Mouse (Mus musculus) spleen, adult 2 months (tissue): ENCODE measurements around the gene Elmo3. TPM values are rescaled to one million over a fixed set of nuclear protein-coding genes. Genes with fewer than 3 reads are reported as not detected.

Experiments used
- DNase-seq, 2 experiments: peaks; one replicate each; pipeline versions ENCODE4 v3.0.0 to v3.0.0-alpha.2; 2012 to 2021; ENCODE audit warnings: low spot score in 2 of 2, low read depth in 1 of 2
- H3K27ac ChIP-seq: fragments of 200-500 bp; 2 replicates; pipeline ENCODE4 v1.5.1; 2012; ENCODE audit warnings: low read length, inconsistent platforms; ENCODE audit not compliant: insufficient read depth
- H3K27me3 ChIP-seq: fragments of 200-500 bp; 2 replicates; pipeline ENCODE4 v1.6.1; 2012; ENCODE audit warnings: mild to moderate bottlenecking, moderate library complexity, low read length, inconsistent platforms; ENCODE audit not compliant: control insufficient read depth, insufficient read depth
- H3K36me3 ChIP-seq: fragments of 200-500 bp; 2 replicates; pipeline ENCODE4 v1.6.1; 2012; ENCODE audit warnings: mild to moderate bottlenecking, low read length, inconsistent platforms; ENCODE audit not compliant: control insufficient read depth, insufficient read depth
- H3K4me1 ChIP-seq: fragments of 200-500 bp; 2 replicates; pipeline ENCODE4 v1.6.1; 2011; ENCODE audit warnings: inconsistent platforms; ENCODE audit not compliant: control insufficient read depth, insufficient read depth, insufficient read length
- H3K4me3 ChIP-seq: fragments of 200-500 bp; 2 replicates; pipeline ENCODE4 v1.5.1; 2011; ENCODE audit warnings: mild to moderate bottlenecking, inconsistent platforms; ENCODE audit not compliant: insufficient read depth, insufficient read length; ENCODE audit errors: extremely low read depth
- CTCF ChIP-seq: fragments of 200-500 bp; IDR thresholded peaks from 2 replicates; pipeline ENCODE4 v1.5.1; 2011; ENCODE audit warnings: mild to moderate bottlenecking, inconsistent platforms; ENCODE audit not compliant: insufficient read depth, insufficient read length, insufficient replicate concordance; ENCODE audit errors: extremely low read depth
- POLR2A ChIP-seq: fragments of 200-500 bp; IDR thresholded peaks from 2 replicates; pipeline ENCODE4 v1.6.1; 2011; ENCODE audit warnings: low read depth, low read length, inconsistent platforms
- WGBS: fragments of 180-500 bp; shearing (Covaris S2); methylation state at CpG from one replicate; pipeline ENCODE4 v1.1.7; 2018; 5-methylcytosine and 5-hydroxymethylcytosine counted together
- polyA plus RNA-seq: library from polyadenylated mRNA; depleted of rRNA; stranded (reverse); fragments of >200 nt; gene quantifications from 2 replicates; pipeline ENCODE4 v1.2.3, GENCODE M21; 2012

Gene Elmo3
- polyA plus RNA-seq, 1 experiment = 7.7 TPM

DNA sequence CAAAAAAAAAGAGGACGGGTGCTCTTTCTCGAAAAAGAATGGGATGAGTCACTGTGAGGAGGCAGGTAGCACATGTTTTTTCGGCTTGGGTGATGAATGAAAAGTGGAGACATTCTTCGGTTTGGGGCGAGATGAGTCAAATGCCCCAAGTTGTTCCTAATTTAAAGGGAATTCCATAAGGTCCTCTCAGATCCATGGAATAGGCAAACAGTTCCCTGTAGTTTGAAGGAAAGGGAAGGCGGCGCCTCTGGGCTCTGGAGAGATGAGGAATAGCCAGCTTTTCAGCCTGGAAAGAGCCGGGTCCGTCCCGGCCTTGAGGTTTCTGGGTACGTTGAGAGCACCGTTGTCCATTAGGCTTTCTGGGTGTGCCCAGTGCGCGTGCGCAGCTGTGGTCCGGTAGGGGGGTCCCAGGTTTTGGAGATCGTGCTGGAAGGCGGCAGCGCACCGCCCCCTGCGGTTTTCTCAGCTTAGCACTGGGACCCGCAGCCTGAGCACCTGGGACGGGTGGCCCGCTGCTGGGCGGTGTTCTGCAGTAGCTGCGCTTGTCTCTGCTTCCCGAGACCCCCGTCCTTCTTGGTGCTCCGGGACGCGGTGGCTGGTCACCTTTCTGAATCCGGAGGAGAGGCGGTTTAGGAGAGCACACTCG is 43.2 kb downstream of the Elmo3 start, which contains the start of gene Slc9a5:
Gene Slc9a5, plus strand, starts transcription at position 394 of the 646 bp plus-strand sequence.
- Histone ChIP-seq H3K36me3 (no peaks in the 10 kb centered on the region), H3K27me3 (peaks cover 5% of the 10 kb centered on the region), H3K4me3 (peak within 1 kb of the TSS; percentile 84), H3K27ac (peak within 1 kb of the TSS; percentile 69), H3K4me1 (peaks cover 11% of the 10 kb centered on the region)
- no peak for TF ChIP-seq CTCF
- no peak for TF ChIP-seq POLR2A
- DNase-seq = peak in 1 of 2 experiments; percentile 24
- WGBS = under 1% methylated on average over 34 of the region's 34 CpGs

DNA sequence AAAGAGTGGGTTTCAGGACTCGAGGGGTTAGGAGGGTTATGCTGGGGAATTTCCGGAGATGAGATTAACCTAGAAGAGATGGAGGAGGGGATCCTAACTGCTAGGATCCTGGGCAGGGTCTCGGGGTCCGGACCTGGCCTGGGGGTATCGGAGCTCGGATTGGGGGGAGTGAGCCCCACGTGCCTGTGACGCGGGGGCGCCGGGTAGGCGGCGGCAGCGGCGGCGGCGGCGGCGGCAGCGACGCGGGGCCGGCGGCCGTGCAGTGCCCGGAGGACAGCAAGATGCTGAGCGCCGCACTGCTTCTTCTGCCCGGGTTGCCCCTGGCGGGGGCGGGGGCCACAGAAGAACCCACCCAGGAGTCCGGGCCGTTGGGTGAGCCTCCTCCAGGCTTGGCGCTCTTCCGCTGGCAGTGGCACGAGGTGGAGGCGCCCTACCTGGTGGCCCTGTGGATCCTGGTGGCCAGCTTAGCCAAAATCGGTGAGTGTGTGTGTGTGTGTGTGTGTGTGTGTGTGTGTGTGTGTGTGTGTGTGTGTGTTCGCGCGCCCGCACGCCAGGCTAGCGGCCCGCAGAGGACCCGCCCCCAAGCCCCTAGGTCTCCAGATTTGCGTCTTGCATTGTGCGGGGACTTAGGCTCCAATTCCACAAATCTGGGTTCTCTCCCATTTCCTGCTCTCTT is 43.8 kb downstream of the Elmo3 start:
- no peaks in the 10 kb centered on the region for H3K36me3 ChIP-seq
- peaks cover 5% of the 10 kb centered on the region for H3K27me3 ChIP-seq
- TF ChIP-seq CTCF (no peak), POLR2A (no peak)
- peak overlapping the region; percentile 84 for H3K4me3 ChIP-seq
- DNase-seq = no peak
- H3K4me1 ChIP-seq = peaks cover 11% of the 10 kb centered on the region
- no peak overlapping the region for H3K27ac ChIP-seq
- 6% methylated on average over 42 of the region's 48 CpGs for WGBS

DNA sequence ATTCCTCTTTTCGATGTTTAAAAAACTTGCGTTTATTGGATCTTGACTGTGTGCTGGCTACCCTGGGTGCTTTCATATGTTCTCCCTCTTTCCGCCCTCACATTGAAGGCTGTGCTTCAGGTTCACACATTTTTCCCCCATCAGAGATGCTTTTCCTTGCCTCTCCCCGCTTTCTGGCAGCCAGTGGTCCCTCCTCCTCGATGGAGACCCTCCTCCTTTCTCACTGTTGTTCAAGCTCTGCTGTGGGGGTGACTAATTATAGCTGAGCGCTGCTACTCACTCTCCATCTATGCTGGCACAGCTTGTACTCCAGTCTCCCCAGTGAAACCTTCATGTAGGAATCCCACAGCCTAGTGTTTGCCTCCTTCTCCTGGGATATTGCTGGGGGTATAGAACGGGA is 44.8 kb downstream of the Elmo3 start:
- TF ChIP-seq POLR2A (no peak), CTCF (no peak)
- peaks cover 10% of the 10 kb centered on the region for H3K4me1 ChIP-seq
- H3K36me3 ChIP-seq = no peaks in the 10 kb centered on the region
- no peak overlapping the region for H3K4me3 ChIP-seq
- WGBS = 82% methylated on average over 7 of the region's 7 CpGs
- DNase-seq = no peak
- H3K27me3 ChIP-seq = peaks cover 5% of the 10 kb centered on the region
- no peak overlapping the region for H3K27ac ChIP-seq

DNA sequence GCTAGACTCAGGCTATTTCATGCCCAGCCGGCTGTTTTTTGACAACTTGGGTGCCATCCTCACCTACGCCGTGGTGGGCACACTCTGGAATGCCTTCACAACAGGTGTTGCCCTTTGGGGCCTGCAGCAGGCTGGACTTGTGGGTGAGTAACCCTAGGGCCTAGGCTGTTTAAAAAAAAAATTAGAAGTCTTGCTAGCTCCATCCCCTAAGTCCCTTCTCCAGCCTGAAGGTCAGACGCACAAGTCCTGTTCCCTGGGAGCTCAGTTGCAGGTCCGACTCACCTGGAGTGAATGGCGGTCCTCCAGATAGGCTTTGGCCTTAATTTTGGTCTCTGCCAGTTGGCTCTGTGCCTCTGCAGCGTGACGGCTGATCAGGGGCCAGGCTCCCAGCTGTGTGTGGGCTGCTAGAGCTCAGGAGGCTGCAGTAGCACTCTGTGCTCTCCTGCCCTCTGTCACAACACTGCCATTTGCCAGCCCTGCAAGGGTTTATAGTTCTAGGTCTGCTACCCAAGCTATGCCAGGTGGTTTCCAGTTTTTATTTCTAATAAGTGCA is 48.3 kb downstream of the Elmo3 start:
- TF ChIP-seq POLR2A (no peak), CTCF (no peak)
- H3K27me3 ChIP-seq = peaks cover 5% of the 10 kb centered on the region
- DNase-seq = no peak
- H3K4me1 ChIP-seq = peaks cover 9% of the 10 kb centered on the region
- no peak overlapping the region for H3K4me3 ChIP-seq
- H3K36me3 ChIP-seq = no peaks in the 10 kb centered on the region
- H3K27ac ChIP-seq = no peak overlapping the region
- WGBS = 93% methylated on average over 8 of the region's 8 CpGs

DNA sequence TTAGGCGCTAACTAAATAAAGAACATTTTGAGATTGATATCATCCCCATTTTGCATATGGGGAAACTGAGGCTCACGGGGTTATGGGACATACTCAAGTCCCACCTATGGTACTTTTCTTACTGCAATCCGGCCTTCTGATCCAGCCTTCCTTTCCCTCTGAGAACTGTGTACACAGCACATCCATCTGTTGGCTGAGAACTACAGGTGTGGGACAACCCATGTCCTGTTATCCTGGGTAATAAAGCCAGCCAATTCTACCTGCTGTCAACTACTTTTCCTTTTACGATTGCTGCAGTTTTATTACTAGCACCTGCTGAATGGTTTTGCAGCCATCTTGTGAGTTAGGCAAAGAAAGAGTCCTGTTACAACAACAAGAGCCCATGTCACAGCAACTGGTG is 49.1 kb downstream of the Elmo3 start:
- H3K36me3 ChIP-seq = no peaks in the 10 kb centered on the region
- peaks cover 2% of the 10 kb centered on the region; the same call in 1 of the 2 replicates for H3K4me1 ChIP-seq
- no peak for DNase-seq
- no peak overlapping the region for H3K27ac ChIP-seq
- TF ChIP-seq CTCF = no peak
- TF ChIP-seq POLR2A = no peak
- H3K27me3 ChIP-seq = no peaks in the 10 kb centered on the region; the same call in 1 of the 2 replicates
- H3K4me3 ChIP-seq = no peak overlapping the region
- WGBS = 91% methylated on average over 4 of the region's 4 CpGs

DNA sequence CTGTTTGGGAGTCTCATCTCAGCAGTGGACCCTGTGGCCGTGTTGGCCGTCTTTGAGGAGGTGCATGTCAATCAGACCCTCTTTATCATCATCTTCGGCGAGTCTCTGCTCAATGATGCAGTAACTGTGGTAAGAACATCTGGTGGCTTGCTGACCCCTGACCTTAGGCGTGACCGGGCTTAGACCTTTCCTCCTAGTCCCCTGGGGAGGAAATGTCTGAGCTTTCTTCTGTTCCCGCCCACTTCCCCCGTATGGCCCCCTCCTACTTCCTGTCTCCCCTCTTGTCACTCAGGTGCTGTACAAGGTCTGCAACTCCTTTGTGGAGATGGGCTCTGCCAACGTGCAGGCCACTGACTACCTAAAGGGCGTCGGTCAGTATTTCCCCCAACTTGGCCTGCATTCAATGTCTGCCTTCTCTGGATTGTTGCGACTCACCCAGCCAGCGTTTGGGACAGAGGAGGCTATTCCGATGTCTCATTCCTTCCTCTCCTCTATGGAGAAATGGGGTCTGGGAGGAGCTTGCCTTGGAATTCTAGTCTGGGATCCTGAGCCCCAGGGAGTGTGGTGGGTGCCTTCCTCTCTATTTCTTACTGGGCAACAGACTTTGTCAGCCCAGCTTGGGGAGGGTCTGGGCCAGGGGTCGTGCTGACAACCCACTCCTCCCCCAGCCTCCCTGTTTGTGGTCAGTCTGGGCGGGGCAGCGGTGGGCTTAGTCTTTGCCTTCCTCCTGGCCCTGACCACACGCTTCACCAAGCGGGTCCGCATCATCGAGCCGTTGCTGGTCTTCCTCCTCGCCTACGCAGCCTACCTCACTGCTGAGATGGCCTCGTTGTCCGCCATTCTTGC is 50.0 kb downstream of the Elmo3 start:
- H3K27ac ChIP-seq = no peak overlapping the region
- peak in 1 of 2 experiments; percentile 49 for DNase-seq
- 59% methylated on average over 26 of the region's 26 CpGs for WGBS

More for the DNA sequence above, 50.0 kb downstream of the Elmo3 start:
- Histone ChIP-seq H3K4me3 (no peak overlapping the region), H3K36me3 (no peaks in the 10 kb centered on the region), H3K27me3 (no peaks in the 10 kb centered on the region), H3K4me1 (peaks cover 2% of the 10 kb centered on the region; the same call in 1 of the 2 replicates)
- TF ChIP-seq POLR2A (no peak), CTCF (no peak)
